Mouse (Mus musculus): ENCODE measurements at regions not wholly inside any gene's neighbourhood (a gene's known extent, or its start where the extent isn't known, plus 50 kb on each side); places are given as distances from the start of the nearest gene placed in this dataset.
A peak's percentile ranks its signal among the peaks of the same experiment; 100 is the strongest.
"Not testable (repeated sequence)": the region's sequence is repeated elsewhere in the genome, so short reads cannot be mapped to it uniquely, and the experiment has no call there.

DNA sequence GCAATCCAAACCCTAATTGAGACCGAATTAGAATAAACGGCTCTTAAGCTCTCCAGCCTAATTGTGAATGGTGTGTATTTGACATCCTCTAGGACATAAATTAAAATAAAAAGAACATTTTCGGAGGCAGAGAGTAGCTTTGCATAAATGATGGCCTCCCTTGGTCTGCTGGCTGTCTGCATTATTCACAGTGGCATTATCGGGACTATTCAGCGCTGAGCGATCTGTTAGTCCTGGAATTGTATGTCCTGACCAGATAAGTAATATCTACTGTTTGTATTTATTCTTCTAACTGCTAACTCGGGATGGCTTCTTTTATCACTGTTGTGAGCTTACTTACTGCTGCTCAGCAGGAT lies 299.6 kb downstream of the Chl1 start:
- no peak for DNase-seq (ENCODE audit: low spot score)

DNA sequence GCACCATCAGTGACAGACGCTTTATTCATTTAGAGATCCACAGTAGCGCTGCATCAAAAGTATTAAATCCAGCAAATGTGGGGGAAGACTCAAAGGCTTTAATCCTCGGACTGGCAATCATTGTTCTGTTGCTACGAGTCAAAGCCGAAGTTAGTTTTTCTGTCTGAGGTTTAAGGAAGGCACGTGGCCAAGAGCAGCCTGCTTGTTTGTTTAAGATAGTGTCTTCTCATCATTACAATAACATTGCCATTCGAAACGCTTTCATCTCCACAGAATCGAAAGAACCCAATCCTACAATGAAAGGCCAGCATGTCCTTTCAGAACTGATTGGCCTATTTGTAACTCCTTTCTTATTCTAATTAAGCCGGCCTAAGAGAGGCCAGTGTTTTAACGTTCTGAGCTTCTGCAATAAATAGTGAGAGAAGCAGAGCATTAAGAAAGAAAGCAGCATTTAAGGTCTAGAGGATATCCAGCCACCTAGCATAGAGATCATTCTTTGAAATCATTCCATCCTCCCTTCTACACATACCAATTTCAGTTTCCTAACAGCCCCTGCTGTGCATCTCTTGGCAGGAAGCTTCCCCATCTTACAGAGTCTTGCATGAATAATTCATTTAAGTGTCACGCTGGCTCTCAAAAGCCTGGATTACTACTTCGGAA lies 300.1 kb downstream of the Chl1 start:
- DNase-seq (ENCODE audit: low spot score): no peak

DNA sequence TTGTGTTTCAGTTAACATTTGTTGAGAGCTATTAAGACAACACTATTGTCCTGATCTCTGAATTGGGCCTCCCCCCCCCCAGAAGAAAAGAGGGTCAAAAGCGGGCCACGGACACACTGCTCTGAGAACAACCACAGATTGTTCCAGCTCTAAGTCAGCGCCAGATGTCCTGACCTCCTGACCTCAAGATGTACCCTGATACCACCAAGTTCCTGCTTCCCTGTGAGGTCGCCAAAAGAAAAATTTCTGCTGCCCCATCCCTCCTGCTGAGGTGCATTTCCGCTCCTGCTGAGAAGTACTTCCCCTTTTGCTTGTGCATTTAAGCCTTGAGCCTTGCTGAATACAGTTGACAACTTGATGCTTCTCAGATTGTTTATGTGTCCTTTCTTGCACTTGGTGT lies 306.0 kb downstream of the Chl1 start:
- not testable (repeated sequence) for DNase-seq (ENCODE audit: low spot score)

DNA sequence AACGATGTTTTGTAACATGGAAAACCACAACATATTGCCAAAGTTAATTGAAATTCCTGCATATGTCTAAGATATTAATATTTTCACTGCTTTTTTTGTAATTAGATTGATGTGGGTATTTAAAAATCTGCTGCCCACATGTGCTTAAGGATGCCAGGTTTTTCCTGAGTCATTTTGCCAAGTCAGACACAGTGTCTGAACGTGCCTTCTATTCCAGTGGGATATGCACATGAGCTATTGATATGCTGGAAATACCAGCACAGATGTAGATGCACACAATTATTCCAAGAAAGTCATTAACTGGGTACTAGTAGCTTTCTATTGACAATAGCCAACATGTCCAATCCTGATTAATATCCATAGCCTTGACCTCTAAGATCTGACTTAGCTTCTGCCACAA lies 315.7 kb downstream of the Chl1 start:
- no peak for DNase-seq (ENCODE audit: low spot score)

DNA sequence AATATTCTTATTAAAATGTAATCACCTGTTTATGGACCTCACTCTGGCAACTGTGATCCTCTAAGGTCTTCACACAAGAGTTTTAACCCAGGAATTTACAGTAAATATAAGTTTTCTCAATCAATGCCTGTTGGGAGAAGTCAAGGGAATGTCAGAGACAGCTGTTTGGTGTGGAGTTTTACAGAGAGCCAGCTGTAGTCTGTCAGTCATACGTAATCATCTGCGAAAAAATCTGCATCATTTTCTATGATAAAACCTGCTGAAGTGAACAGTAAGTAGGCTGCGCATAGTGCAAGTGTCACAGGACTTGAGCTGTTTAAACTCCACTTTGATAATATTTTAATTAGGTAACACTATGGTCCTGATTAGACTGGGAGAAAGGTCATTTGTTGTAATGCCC lies 317.2 kb downstream of the Chl1 start:
- no peak for DNase-seq (ENCODE audit: low spot score)

DNA sequence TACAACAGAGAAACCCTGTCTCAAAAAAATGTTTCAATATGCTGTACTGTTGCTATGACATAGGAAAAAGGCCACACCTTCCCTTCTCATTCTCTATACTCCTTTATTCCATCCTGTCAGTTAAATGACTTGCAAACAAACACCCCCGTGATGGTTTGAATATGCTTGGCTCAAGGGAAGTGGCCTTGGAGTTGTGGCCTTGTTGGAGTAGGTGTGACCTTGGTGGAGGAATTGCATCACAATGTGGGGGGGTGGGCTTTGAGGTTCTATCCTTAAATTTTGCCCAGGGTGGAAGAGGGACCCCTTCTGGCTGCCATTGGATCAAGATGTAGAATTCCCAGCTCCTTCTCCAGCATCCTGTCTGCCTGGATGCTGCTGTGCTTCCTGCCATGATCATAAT lies 318.5 kb downstream of the Chl1 start:
- DNase-seq (ENCODE audit: low spot score): no peak

DNA sequence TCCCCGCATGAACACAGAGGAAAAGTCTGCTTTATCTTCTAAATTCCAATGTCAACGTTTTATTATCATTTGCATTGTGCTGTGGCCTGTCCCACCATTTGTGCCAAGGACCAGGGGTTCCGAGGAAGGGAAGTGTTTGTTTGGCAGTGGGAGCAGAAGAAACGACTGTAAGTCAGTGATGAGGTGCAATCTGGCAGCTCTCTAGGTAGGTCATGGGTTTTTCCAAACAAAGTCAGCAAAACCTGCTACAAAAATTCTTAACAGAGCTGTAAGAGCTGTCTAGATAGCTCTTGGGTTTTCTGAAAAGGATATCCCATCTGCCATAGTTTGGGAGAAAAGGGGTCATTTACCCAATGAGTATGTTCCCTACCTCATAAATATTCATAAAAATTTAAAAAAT lies 321.9 kb downstream of the Chl1 start:
- no peak for DNase-seq (ENCODE audit: low spot score)

DNA sequence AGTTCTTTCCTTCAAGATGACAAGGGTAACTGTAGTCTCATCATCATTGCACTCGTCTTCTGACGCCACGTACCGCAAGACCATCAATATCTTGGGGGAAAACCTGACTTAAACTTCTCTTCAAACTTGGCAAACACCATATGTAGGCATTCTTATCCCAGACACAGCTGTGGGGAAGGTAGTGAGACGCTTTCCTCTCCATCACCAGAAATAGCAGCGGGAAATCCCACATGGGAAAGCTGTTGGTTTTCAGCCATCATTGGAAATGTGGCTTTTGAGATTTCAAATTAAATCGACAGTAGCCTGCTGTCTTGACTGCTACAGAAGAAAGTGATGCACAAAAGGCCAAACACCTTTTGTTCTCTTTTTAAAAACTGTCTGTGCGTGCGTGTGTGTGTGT lies 322.4 kb downstream of the Chl1 start:
- no peak for DNase-seq (ENCODE audit: low spot score)

DNA sequence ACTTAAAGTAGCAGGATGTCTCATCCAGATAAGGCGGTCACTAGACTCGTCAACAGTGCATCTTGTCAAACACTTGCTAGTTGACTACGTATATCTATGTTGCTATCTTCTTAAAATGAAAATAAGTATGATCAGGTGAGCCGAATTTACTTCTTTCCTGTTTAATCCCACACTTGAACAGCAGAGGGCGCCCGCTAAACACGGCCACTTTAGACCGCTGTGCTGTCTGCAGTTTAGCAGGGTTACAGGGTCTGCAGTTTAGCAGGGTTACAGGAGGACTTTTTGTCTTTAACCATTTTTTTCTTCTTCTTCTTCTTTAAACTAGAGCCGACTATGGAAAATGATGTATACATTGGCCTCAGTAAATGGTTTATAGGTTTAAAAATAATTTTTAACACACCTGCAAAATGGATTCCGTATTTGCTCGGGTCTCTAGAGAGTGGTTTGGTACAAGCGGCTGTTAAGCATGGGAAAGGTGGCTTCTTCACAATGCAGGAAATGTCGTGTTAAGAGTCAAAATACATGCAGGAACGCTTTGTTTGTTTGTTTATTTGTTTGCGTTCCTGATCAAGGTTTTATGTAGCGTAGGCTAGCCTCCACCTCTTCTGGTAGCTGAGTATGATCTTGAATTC lies 323.2 kb downstream of the Chl1 start:
- DNase-seq (ENCODE audit: low spot score): peak; percentile 9

DNA sequence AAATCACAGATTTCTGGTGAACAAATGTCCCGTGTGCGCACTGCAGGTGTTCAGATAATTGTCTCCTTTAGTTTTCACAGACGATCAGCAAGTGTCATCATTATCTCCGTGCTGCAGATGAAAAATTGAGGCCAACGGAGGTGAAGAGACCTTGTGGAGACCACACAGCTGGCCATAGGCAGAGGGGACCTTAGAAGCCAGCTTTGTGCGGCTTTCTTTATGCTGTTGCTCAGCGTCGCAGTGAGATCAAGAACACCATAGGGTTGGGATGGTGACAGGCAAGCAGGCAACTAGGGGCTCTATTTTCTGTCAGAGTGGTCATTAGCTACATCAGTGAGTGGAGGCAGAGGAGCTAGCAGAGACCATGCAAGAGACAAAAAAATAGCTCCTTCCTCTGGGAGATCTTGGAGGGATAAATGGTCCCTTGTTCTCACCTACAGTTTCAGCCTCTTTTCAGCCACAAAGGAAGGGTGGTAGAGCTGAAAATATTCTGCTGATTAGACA lies 324.4 kb downstream of the Chl1 start:
- no peak for DNase-seq (ENCODE audit: low spot score)

DNA sequence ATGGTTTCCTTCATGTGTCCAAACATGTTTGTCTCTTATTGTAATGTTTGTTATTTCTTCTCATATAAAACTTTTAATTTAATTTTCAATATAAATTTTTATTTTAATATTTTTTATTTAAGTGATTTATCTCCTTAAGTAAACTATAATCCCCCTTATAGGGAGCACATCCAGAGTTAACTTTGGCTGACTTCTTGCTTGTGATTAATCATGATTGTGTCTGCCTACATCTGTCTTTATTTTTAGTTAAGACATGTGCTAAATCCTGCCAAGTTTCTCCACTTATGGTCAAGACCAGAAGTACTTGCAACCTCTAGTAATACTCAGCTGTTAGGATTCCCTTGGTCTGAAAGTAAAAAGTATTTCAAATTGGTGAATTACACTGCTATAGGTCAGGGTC lies 349.4 kb downstream of the Chl1 start:
- DNase-seq (ENCODE audit: low spot score): no peak

DNA sequence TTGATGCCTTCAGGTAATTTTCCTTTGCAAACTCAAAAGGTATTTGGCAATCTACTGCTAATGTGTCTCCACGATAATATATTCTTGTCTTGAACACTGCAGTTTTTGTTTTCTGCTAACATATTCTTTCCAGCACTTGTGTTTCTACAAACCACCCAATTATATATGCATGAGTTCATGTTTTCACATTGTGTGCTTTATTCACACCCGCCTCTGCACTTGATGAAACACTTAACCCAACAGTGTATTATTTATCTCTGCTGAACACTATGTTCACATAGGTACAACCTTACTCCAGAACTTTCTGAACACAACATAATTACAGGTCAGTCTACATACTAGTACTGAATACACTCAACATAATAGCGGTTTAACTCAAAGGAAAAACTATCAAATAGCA lies 383.1 kb downstream of the Chl1 start:
- no peak for DNase-seq (ENCODE audit: low spot score)

DNA sequence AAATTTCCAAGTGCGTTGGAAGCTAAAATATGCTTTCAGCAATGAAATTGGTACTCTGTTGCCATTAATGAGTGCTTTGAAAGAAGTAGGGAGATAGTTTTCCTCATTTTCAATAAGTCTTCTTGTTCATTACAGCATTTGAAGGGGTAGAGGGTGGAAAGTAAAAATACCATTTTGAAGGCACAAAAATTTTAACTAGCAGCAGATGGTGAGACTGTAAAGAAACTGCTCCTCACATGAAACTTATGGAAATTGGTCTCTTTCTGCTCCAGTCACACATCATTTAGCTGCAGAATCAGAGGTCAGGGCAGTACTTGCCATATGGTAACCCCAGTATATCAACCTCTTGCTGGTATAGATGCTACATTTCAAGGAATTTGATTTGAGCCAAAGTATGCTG lies 414.1 kb downstream of the Chl1 start:
- no peak for DNase-seq (ENCODE audit: low spot score)

DNA sequence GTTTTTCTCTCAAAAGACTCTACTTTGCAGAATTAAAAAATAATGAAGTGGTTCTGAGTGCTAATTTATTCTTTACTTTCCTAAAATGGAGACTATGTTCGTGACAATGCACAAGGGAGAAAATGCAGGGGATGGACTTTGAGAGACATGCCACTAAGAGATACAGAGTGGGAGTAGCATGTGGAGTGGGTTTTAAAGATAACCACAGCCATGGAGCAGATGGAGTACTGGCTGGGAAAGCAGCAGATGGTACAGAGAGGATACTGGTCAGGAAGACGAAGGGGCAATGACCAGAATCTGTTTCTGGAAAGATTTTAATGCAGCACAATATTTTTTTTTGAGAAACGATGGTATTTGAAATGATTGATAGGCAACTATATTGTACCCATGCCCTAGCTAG lies 416.7 kb downstream of the Chl1 start:
- DNase-seq (ENCODE audit: low spot score): no peak

DNA sequence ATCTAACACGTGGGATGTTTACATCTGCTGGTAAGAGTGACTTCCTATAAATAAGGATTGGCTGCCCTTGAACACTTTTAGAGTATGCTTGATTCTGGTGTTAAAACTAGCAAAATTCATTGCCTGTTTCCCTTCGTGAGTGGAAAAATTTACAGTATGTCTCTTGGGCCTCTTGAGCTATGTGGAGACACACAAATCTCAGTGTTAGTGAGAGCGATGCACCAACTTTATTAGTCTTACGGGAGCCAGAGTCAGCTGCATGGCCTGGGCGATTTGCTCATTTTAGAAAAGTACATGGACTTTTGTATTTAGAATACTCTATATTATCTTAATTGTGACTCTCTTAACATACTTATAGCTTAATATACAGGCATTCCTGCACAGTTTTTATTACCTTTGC lies 430.0 kb downstream of the Chl1 start:
- no peak for DNase-seq (ENCODE audit: low spot score)

DNA sequence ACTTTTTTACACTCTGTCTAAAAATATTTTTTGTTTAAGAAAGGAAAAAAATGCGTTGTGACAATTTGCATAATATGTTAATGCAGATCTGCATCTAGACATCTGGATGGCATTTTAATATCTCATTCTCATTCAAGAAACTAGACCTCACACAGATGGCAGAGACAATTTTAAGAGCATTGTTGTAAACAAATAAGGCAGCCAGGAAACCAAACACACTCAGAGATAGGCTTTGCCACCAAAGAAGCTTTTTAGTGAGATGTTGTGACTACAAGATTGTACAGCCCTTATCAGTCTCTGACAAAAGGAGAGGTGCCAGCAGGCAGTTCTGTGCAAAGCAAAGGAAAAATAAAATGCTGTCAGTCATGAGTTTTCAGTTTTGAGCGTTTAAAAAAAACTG lies 434.0 kb downstream of the Chl1 start:
- DNase-seq (ENCODE audit: low spot score): no peak

DNA sequence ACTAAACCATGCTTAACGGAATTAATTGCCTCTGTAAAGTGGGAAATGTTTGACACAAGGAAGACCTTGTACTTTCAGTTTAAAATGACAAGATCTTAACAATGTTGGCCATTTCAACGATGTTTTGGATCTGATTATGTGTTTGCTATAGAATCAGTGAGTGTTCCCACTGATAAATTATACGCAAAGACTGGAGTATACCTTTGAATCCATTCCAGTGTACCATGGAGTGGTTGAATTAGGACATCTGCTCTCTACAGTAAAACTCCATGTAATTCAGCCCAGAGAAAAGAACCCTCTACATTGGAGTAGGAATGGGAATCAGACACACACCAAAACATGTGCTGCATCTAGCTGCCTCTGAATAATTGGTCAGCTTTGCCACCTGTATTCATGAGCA lies 437.1 kb downstream of the Chl1 start:
- no peak for DNase-seq (ENCODE audit: low spot score)

DNA sequence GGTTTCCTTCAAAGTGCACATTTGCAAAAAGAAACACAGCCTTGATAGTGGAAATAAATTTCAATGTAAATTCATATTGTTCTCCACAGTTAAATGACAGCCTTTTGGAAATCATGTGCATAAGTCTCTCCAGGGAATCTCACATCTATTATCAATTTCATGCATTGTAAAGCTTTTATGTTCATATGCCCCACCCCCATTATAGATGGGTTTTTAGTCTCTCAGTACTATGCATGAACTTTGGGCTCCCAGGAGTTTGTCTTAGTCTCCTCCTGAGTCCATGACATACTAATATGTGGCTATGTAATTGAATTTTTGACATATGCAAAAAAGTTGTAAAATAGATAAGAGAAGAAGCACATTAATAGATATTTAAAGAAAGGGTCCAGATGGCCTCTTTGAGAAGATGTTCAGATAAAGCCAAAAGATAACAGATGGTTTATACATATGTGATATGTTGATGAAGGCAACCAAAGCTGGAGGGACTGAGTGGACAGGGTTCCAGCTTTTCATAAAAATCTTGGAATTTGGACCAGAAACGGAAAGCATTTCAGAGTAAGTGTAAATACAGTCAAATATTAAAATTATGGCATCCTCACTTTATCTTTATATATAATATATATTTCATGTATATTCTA lies 442.9 kb downstream of the Chl1 start:
- DNase-seq (ENCODE audit: low spot score): no peak

DNA sequence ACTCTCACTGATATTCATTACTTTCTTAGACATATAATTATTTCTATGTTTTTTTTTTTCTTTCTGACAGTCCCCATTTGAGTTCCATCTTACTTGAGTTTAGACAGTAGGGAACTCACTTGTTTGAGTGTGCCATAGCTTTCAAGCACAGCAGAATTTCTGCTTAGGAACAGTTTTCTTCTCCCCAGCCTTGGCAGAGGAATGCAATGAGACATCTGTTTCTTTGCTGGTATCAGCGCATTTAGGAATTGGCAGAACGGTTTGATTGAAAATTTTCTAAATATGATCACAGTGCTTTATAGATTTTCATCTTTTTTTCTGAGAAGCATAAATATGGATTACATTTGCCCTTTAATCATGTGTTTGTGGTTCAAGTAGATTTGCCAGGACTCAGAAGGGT lies 448.6 kb downstream of the Chl1 start:
- no peak for DNase-seq (ENCODE audit: low spot score)

DNA sequence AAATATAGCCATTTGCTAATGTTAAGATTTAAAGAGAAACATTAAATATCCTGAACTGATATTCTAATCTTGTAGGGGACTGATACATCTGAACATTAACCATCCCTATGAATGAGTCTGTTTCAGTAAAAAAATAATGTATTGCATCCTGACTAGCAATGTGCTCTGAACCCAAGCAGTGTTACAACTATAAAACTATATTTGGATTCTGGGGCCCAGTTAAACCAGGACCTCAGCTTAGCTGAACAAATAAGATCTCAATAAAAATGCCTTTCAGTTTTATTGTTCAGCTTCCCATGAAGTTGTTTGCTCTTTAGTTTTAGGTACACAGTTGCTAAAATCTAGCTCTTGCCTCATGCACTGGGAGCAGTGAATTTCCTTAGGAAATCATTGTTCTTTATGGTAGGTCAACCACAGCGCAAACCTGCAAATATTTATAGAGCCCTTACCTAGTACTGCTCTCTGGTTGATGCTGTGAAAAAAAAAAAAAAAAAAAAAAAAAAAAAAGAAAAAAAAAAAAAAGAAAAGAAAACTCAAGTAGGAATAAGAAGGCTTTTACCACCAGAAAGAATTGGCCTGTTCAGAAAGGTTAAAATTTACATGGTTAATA lies 457.5 kb downstream of the Chl1 start:
- DNase-seq (ENCODE audit: low spot score): no peak

DNA sequence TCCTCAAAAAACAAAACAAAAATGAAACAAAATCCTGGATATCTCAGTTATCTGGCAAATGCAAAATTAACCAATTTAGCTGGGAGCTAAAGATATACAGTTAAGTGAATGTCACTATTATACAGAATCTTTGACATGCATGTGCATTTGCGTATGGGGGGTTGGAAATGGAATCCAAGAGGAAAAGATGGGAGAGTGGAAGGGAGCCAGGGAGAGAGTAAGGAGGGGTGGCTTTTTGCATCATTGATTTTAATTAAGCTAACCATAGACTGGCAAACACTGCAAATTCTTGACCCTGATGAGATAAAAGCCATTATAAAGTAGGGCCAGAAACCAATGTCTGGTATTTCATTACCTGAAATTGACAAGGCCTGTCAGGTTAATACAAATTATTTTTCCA lies 488.8 kb downstream of the Chl1 start:
- no peak for DNase-seq (ENCODE audit: low spot score)

DNA sequence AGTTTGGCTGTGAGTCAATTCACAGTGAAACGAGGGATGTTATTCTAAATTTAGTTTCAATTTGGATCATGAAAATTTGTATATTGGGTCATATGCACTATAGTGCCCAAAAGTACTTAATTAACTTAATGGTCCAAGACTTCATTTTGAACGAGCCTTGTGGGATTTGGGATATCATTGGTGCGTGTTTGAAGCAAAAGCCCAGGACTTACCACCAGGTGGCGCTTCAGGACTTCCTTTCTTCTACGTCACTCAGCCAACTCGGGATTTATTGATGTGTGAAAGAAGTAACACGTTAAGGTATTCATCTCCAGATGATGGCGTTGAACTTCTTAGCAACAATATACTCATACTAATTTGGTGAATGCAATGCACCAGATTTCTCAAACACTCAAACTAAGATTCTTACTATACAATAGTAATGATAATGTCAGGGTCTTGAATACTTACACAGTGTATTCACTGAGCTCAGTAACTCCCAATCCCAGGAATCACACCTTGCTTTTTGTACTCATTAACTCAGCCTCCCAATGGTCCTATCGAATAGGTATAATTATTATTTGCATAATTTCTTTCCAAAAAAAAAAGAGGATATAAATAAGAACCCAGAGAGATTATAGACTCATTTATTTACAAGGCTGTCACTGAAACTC lies 464.0 kb upstream of the Cntn6 start:
- DNase-seq (ENCODE audit: low spot score): peak; percentile 42

DNA sequence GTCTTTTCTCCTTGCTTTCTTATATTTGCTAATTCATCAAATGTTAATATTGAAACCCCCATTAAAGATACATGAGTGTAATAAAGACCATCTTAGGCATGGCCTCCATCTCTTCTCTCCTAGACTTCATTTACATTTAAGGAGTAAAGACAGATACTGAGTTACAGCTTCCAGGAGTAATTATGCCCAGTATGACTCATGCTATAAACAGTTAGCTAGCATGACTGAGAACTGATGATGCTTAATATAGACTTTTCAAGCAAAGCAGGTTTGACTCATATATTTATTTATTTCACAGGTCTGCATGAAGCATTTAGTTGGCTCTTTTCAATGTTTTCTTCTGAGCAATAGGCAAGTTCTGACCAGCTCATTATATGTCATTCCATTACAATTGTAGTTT lies 453.7 kb upstream of the Cntn6 start:
- no peak for DNase-seq (ENCODE audit: low spot score)

Measured in ovary, postnatal 10 days (tissue).